Mouse (Mus musculus) urinary bladder, postnatal 4 days (tissue): ENCODE data around the gene Gorab.

ENCODE experiments used
- DNase-seq, 2 experiments: peaks; one replicate each; pipeline ENCODE4 v3.0.0; 2021 to 2022; ENCODE audit warnings: low spot score in 2 of 2

The Gorab gene

GRCm38 (mm10) chr1:163403498-163404126 lies at the start of gene Gorab:
Gene Gorab, minus strand, starts transcription at chr1:163403669.
- DNase-seq, result peak; percentile 89 to 93

DNA sequence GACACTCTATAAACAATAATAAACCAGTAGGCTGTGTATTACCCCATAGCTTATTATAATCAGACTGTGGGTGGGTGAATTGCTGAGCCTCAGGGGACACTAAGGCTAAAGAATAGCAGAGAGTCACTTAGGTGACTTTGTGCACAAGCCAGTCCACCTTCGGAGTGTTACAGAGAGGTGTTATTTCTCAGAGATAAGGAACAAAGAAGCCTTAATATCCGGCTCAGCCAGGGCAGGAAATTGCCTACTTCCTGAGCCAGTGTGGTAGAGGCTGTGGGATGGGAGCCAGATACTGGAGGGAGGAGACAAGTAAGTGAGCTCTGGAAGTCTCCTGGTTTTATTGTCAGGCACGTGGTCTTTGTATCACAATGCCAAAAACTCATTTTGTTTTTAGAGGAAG lies 40.4 kb upstream of the Gorab start:
- DNase-seq, result no peak

DNA sequence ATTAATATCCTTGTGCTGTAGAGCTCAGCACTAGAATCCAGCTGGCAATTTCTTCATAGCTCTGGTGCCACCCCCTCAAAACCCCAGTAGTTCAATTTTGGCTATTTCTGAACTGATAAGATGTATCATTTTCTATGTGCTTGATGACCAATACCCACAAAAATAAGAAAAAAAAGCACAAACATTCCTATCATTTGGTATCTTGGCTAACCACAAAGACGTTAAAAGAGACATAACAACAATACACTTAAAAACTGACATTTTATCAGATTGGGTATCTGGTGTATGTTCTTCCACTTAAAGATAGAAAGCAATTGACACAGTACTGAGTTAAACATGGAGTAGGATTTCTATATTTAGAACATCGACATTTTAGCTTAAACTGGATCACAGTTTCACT lies 35.5 kb upstream of the Gorab start:
- no peak for DNase-seq

DNA sequence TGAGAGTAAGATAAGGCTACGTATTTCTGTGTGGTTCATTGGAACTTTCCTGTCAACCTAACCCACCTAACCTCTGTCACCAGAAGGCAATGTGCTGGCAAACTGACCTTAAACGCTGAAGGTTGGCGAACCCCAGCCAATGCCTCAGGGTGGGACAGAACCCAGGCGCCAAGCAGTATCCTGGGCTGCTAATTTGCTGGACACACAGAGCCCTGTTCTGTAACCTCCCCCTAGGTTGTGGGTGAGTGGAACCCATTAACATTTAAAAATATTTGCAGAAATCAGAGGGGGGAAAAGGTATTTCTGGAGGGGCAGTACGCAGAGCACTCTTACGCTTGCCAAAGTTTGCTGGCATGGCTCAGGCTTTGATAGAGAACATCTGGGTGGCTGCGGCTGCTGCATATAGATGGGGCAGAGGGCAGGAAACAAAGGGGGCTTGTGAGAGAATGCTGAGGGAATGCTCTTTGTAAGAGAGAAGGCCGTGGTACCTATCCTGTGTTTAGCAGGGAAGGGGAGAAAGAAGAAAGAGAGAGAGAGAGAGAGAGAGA lies 20.1 kb upstream of the Gorab start:
- DNase-seq, result no peak

DNA sequence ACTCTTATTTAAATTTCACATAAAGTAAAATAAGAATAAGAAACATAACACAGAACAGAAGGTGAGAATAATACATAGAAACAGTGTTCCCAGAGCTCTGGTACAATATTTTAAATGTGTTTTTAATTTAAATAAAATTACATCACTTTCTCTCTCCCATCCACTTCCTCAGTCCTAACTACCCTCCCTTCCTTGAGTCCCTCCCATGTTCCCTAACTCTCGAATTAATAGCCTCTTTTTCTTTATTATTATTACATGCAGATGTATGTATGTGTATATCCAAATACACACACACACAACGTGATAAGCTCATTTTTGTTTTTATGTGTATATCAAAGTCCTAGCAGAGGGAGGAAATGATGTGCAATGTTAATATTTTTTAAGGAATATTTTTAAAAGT lies 13.7 kb upstream of the Gorab start:
- no peak for DNase-seq

- no peak for DNase-seq
Observed at GRCm38 (mm10) chr1:163414200-163414599, 10.7 kb upstream of the Gorab start.

DNA sequence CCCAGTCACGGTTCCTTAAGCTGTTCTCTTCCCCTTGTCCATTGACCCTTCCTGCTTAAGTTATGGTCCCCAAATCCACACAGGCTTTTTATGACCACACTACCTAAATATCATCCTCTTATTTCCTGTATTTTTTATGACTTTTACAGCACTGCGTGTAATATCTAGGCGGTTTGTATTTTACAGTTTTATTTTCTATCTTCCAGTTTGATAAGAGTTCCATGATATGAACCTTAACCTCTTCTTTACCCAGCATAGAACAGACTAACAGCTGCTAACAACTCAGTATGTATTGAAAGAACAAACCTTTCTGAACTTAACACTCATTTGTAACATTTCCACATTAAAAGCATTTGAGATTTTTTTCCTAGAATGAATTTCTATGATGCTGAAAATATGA lies 2.7 kb upstream of the Gorab start:
- no peak for DNase-seq

- no peak for DNase-seq
Observed at GRCm38 (mm10) chr1:163391321-163391720, 12.1 kb downstream of the Gorab start.

DNA sequence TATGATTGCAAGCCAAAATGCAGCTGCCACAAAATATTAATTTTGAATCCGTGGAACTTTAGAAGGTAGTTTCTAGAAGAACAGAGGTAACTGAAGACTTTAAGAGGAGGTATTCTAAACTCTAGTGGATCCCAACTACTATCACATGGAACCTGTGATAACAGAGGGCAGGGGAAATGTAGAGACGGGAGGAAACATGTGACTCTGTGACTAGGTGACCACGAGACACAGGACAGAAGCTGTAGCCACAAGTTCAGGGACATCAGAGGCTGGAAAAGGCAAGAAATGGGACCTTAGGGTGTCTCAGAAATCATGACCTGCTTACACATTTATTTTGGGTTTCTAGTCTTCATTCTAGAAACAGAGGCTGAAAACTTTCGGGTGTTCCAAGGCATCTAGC lies 13.4 kb downstream of the Gorab start:
- no peak for DNase-seq

DNA sequence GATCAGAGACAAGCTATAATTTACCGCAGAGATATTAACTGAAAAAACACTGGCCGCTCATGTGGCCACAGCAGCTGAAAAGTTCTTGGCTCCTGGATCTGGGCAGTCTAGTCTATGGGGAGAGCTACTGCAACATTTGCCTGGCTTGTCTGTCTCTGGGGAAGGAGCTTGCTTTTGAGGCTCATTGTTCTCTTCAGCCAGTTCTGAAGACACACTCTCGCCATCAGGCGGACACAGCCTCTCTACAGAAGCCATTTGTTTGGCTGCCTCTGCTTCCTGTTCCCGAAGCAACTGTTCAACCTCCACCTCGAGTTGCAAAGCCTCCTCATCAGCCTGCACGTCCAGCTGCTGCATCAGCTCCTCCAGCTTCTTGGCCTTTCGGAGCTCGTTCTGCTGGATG lies 17.3 kb downstream of the Gorab start:
- no peak for DNase-seq

GRCm38 (mm10) chr1:163383442-163384027 lies 19.9 kb downstream of the Gorab start:
- DNase-seq, result no peak

- DNase-seq, result no peak
Observed at GRCm38 (mm10) chr1:163382048-163382719, 21.3 kb downstream of the Gorab start.

GRCm38 (mm10) chr1:163380591-163380990 lies 22.9 kb downstream of the Gorab start:
- no peak for DNase-seq

DNA sequence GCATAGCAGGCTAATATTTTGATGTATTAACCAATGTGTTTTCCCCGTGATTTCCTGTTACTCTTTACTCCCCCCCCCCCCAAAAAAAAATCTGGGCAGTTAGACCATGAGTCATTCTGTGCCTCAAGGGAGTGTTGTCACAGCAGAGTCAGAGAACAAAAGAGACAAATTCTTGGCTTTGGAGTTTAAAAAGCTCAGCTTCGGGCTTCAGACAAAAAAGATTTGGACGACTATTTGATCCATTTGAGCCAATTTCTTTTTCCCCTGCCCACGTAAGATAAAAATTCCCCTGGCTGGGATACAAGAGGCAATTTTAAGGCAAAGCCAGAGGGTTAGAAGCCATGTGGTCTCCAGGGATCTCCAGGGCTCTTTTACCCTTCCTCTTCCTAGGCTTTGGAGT lies 23.4 kb downstream of the Gorab start:
- DNase-seq, result no peak

DNA sequence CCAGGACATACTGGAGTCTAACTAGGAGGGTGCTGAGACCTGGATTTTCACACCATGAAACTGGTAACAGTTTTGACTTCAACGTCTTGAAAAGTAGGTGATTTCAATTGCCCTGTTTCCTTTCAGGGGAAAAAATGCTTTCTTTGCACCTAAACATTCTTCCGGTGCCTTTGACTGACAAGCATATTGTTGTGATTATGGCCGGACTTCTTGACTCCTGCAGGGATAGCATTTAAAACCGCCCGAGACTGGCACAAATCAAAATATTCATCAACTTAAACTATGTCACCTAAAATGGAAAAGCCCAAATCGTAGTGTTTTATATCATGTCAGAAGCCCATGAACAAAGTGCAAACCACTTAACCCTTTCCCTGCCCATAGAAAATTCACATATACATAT lies 25.5 kb downstream of the Gorab start:
- DNase-seq, result no peak

- DNase-seq, result no peak
Observed at GRCm38 (mm10) chr1:163376818-163377581, 26.5 kb downstream of the Gorab start.

DNA sequence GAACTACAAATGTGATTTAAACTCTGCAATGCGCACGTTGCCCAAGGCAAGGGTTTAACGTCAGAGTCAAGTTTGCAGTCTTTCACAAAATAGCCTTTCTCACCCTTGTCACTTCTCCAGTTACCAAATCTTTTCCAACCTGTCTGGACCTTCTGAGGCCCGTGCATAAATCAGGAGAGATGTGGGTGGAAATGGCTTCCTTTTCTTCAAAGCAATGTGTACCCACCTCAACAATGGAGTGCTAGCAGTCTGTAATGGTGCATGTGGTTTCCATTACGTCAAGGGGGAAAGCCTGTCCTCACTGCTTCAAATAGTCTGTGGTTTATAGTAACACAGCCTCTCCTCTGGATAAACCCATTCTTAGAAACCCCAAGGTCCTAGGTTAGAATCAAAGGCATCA lies 29.0 kb downstream of the Gorab start:
- DNase-seq, result no peak

DNA sequence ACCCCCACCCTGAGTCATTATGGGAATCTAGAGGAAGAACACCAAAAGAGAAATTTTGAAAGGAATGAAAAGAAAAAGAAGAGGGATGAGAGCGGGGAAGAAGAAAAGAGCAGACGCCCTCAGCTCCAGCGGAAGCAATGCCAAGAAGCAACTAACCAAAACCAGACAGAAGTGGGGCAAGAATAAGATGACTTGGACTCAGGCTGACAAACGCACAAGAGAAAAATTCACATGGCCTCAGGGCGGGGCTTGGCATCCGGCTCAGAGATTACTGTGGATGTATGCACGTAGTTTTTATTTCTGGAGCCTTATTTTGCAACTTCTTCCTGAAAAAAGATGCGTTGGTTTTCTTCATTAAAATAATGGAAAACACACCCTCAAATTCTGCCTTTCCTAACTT lies 41.3 kb downstream of the Gorab start:
- DNase-seq, result no peak

DNA sequence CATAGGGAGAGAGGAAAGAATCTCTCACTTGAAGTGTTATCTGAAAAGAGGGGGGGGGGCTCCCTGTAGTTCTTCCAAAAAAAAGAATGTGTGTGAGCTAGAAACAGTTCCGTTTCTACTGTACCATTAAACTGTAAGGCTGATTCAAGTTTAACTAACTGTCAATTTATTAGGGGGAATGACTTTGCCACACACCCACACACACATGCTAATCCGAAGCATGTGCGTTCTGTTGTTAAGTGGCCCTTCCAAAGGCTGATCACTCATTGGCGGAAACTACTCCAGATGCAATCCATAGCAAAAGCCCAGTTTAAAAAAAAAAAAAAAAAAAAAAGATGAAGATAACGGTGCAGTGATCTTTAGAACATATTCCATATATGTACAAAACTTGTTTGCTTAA lies 42.1 kb downstream of the Gorab start:
- DNase-seq, result no peak

DNA sequence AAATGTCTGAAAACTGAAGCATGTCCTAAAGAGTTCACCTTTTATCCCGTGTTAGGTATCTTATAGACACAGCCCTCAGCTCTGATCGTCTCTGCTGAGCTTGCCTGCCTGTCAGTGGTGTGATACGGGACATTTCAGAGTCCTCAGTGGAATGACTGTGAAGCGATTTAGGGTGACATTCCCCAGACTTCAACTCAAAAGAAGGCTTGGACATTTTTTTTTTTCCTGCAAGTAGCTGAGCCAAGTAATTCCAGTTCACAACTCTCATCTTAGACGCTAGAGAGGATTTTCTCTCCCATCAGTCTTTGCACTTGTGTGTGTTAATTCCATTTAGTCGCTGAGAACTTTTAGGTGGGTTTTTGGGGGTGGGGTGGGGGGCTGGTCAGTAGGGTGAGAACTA lies 42.7 kb downstream of the Gorab start:
- DNase-seq, result no peak

- DNase-seq, result no peak
Observed at GRCm38 (mm10) chr1:163359521-163359920, 43.9 kb downstream of the Gorab start.

GRCm38 (mm10) chr1:163358165-163358564 lies 45.3 kb downstream of the Gorab start:
- no peak for DNase-seq
